Mouse (Mus musculus) forebrain, embryonic 13.5 days (tissue): ENCODE measurements around the gene Gng12. TPM values are rescaled to one million over a fixed set of nuclear protein-coding genes. Genes with fewer than 3 reads are reported as not detected.

Experiments used
- ATAC-seq: fragments of 200-750 bp; cut with Nextera tagmentation; 2 replicates; pipeline ENCODE4 v1.8.0; 2017
- H3K27ac ChIP-seq: fragments of 300-500 bp; sonication (generic); 2 replicates; pipeline ENCODE4 v1.5.1; 2015; ENCODE audit warnings: inconsistent platforms, mild to moderate bottlenecking, moderate library complexity
- H3K27me3 ChIP-seq: fragments of 300-500 bp; sonication (generic); 2 replicates; pipeline ENCODE4 v1.6.1; 2015; ENCODE audit warnings: mild to moderate bottlenecking, inconsistent platforms
- H3K36me3 ChIP-seq: fragments of 300-500 bp; sonication (generic); 2 replicates; pipeline ENCODE4 v1.6.1; 2015; ENCODE audit warnings: mild to moderate bottlenecking, inconsistent platforms; ENCODE audit not compliant: poor library complexity, severe bottlenecking
- H3K4me1 ChIP-seq: fragments of 300-500 bp; sonication (generic); 2 replicates; pipeline ENCODE4 v1.6.1; 2015; ENCODE audit warnings: inconsistent platforms
- H3K4me2 ChIP-seq: fragments of 300-500 bp; sonication (generic); 2 replicates; pipeline ENCODE4 v1.6.1; 2015; ENCODE audit warnings: inconsistent platforms, mild to moderate bottlenecking, moderate library complexity
- H3K4me3 ChIP-seq: fragments of 300-500 bp; sonication (generic); 2 replicates; pipeline ENCODE4 v1.5.1; 2015; ENCODE audit warnings: mild to moderate bottlenecking, inconsistent platforms
- H3K9ac ChIP-seq: fragments of 300-500 bp; sonication (generic); 2 replicates; pipeline ENCODE4 v1.6.1; 2015; ENCODE audit warnings: mild to moderate bottlenecking, inconsistent platforms
- H3K9me3 ChIP-seq: fragments of 300-500 bp; sonication (generic); replicated peaks from 2 replicates; pipeline ENCODE4 v1.6.1; 2016; ENCODE audit warnings: inconsistent platforms
- WGBS: fragments of 180-500 bp; shearing (Covaris S2); methylation state at CpG from one replicate; pipeline ENCODE4 v1.1.7; 2015; 5-methylcytosine and 5-hydroxymethylcytosine counted together
- polyA plus RNA-seq: library from polyadenylated mRNA; unstranded; fragments of >200 nt; fragmentation: Nextera tagmentation; extraction: Ambion mirVana; gene quantifications from 2 replicates; pipeline ENCODE4 v1.2.1, GENCODE M21; 2015

Gene Gng12
- polyA plus RNA-seq, 1 experiment from 2014 or later = 22.4 TPM

DNA sequence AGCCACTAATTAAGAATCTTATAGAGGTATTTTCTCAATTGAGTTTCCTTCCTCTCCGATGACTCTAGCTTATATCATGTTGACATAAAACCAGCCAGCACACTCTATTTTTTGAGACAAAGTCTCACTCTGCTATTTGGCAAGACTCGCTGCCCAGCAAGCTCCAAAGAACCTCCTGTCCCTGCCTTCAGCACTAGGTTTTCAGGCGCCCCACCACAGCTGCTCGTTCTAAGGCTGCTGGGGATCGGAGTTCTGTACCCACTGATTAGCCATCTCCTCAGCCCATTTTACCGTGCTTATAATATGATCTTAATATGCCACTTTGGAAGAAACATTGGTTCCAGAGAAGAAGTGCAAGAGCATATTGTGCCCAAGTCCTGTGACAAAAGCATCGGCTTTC is 26.3 kb downstream of the Gng12 start:
- no peaks in the 10 kb centered on the region for H3K27me3 ChIP-seq
- H3K4me3 ChIP-seq = no peak overlapping the region
- H3K4me2 ChIP-seq = no peak overlapping the region
- ATAC-seq = no peak
- no peaks in the 10 kb centered on the region for H3K4me1 ChIP-seq
- no peak overlapping the region for H3K27ac ChIP-seq
- H3K9me3 ChIP-seq = no peaks in the 10 kb centered on the region
- no peak overlapping the region for H3K9ac ChIP-seq
- no peaks in the 10 kb centered on the region for H3K36me3 ChIP-seq
- 92% methylated on average over 7 of the region's 7 CpGs for WGBS

GRCm38 (mm10) chr6:66923851-66924250 is 27.7 kb downstream of the Gng12 start:
- no peak overlapping the region for H3K4me2 ChIP-seq
- no peaks in the 10 kb centered on the region for H3K4me1 ChIP-seq
- H3K27me3 ChIP-seq = no peaks in the 10 kb centered on the region
- H3K9me3 ChIP-seq = no peaks in the 10 kb centered on the region
- H3K36me3 ChIP-seq = no peaks in the 10 kb centered on the region
- 90% methylated on average over 4 of the region's 4 CpGs for WGBS
- ATAC-seq = no peak
- H3K27ac ChIP-seq = no peak overlapping the region
- no peak overlapping the region for H3K4me3 ChIP-seq
- H3K9ac ChIP-seq = no peak overlapping the region

GRCm38 (mm10) chr6:66924315-66924965 is 28.2 kb downstream of the Gng12 start:
- ATAC-seq = no peak
- Histone ChIP-seq H3K4me1 (no peaks in the 10 kb centered on the region), H3K4me3 (no peak overlapping the region), H3K9ac (no peak overlapping the region), H3K36me3 (no peaks in the 10 kb centered on the region), H3K27ac (no peak overlapping the region), H3K4me2 (no peak overlapping the region), H3K27me3 (no peaks in the 10 kb centered on the region), H3K9me3 (no peaks in the 10 kb centered on the region)
- WGBS = 78% methylated on average over 7 of the region's 7 CpGs

DNA sequence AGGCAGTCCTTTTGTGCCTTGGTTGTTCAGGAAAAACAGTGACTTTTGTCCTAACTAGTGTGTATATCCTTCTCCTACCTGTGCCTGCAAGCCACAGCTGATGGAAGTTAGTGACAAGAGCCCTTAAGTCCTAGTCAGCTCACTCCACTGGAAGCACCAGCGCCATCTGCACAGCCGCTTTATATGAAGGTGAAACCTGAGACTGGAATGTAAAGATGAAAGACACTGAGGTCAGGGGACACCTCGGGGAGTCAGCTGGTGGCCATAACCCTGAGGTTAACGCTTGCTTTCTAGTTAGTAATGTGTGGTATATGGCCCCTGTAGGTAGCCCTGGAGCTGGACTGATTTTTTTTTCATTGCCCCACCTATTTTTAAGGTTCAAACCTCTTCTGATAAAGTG is 30.1 kb downstream of the Gng12 start:
- no peaks in the 10 kb centered on the region for H3K36me3 ChIP-seq
- H3K4me3 ChIP-seq = no peak overlapping the region
- 28% methylated on average over 4 of the region's 4 CpGs for WGBS
- ATAC-seq = no peak
- no peaks in the 10 kb centered on the region for H3K27me3 ChIP-seq
- no peak overlapping the region for H3K4me2 ChIP-seq
- no peak overlapping the region for H3K27ac ChIP-seq
- H3K9ac ChIP-seq = no peak overlapping the region
- no peaks in the 10 kb centered on the region for H3K4me1 ChIP-seq
- no peaks in the 10 kb centered on the region for H3K9me3 ChIP-seq

DNA sequence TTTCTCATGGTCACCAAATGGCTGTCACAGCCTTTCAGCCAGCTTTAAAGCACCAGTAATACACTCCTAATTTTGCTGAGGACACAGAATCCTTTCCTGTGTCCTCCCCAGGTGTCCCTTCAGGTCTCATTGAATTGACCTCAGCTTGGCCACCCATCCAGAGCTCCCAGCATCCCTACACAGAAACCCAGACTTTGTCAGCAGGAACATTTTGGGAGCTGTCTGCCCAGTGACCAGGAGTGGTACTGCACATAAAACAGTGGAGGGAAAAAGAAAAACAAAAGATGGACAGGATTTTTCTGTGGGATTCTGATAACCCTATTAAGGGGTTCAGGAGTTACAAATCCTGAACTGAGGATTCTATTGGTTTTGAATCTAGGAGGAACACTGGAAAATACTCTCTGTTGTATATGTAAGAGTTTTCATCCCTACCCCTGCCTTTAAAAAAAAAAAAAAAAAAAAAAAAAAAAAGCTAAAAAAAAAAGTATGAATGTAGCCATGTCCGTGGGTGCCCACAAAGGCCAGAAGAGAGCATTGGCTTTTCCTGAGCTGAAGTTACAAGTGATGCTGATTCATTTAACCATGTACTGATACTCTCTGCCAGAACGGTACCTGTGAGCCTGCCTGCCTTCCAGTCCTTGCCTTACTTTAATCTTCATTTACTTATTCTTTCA is 32.9 kb downstream of the Gng12 start:
- H3K4me1 ChIP-seq = no peaks in the 10 kb centered on the region
- H3K9me3 ChIP-seq = no peaks in the 10 kb centered on the region
- no peaks in the 10 kb centered on the region for H3K36me3 ChIP-seq
- no peak overlapping the region for H3K4me2 ChIP-seq
- H3K27ac ChIP-seq = no peak overlapping the region
- H3K27me3 ChIP-seq = no peaks in the 10 kb centered on the region
- H3K9ac ChIP-seq = no peak overlapping the region
- H3K4me3 ChIP-seq = no peak overlapping the region
- WGBS = 72% methylated on average over 2 of the region's 2 CpGs
- no peak for ATAC-seq

- WGBS = 82% methylated on average over 7 of the region's 7 CpGs
- H3K27me3 ChIP-seq = no peaks in the 10 kb centered on the region
These were observed 33.5 kb downstream of the Gng12 start for GRCm38 (mm10) chr6:66929694-66930093.

DNA sequence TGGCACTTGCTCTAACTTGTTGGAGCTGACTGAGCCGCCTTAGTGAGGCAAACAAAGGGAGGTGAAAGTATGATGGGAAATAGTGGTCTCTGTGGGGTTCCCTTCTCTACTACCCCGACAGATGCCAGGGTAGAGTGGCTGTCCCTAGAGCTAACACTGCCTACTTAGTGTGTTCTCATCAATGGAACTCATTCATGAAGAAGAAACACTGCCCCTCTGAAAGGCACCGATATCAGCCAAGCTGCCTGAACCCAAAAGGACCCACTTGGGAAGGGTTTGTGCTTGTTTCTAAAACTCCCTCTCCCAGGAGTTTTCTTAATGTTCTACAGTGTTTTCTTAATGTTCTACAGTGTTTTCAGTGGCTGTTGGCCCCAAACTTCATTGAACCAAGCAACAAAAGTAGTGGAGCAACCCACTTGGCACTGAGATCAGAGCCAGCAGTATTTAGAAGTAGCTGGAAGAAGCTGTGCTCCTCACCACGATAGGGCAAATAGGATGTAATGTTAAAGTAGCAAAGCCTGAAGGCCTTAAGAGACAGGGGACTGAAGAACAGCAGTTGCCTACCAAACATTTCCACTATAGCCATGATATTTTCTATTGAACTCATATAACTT is 36.1 kb downstream of the Gng12 start:
- 0 out of 2 replicates have a peak, but pooled peaks have one; percentile 45 for ATAC-seq

More at GRCm38 (mm10) chr6:66929694-66930093, 33.5 kb downstream of the Gng12 start:
- H3K4me1 ChIP-seq = no peaks in the 10 kb centered on the region
- no peak overlapping the region for H3K27ac ChIP-seq
- no peaks in the 10 kb centered on the region for H3K36me3 ChIP-seq
- H3K4me2 ChIP-seq = no peak overlapping the region
- no peaks in the 10 kb centered on the region for H3K9me3 ChIP-seq
- H3K9ac ChIP-seq = no peak overlapping the region
- H3K4me3 ChIP-seq = no peak overlapping the region
- ATAC-seq = no peak

DNA sequence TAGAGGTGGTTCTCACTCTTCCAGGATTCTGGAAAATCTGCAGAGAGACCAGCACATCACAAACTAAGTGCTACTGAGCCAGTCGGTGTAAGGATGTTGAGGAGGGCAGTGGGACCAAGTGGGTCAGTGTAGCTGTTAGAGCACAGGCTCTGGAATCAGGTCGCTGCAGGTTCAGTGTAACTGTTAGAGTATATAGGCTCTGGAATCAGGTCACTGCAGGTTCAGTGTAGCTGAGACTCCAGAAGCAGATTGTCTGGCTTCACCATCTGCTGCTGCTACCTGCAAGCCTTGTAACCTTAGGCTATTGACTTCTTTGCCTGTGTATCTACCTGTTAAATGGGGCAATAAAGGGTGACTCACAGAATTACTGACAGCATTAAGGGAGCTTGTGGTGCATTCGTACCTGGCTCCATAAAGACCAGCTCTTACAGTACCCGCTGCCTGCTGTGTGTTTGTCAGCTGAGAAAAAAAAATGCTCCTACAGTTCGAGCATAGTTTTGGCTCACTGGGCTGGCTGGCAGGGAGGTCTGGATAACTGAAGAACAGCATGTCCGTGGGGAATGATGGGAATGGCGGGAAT is 44.5 kb downstream of the Gng12 start:
- H3K4me1 ChIP-seq = peaks cover 14% of the 10 kb centered on the region
- H3K9me3 ChIP-seq = no peaks in the 10 kb centered on the region
- H3K9ac ChIP-seq = no peak overlapping the region
- no peaks in the 10 kb centered on the region for H3K27me3 ChIP-seq
- H3K4me2 ChIP-seq = no peak overlapping the region
- H3K27ac ChIP-seq = no peak overlapping the region
- ATAC-seq = no peak
- 74% methylated on average over 7 of the region's 7 CpGs for WGBS
- no peaks in the 10 kb centered on the region for H3K36me3 ChIP-seq
- H3K4me3 ChIP-seq = no peak overlapping the region

More for the DNA sequence above, 36.1 kb downstream of the Gng12 start:
- WGBS = 58% methylated on average over 4 of the region's 4 CpGs
- Histone ChIP-seq H3K4me3 (no peak overlapping the region), H3K9ac (no peak overlapping the region), H3K27ac (no peak overlapping the region), H3K36me3 (no peaks in the 10 kb centered on the region), H3K4me2 (no peak overlapping the region), H3K4me1 (no peaks in the 10 kb centered on the region), H3K27me3 (no peaks in the 10 kb centered on the region), H3K9me3 (no peaks in the 10 kb centered on the region)

GRCm38 (mm10) chr6:66941792-66942191 is 45.6 kb downstream of the Gng12 start:
- Histone ChIP-seq H3K36me3 (no peaks in the 10 kb centered on the region), H3K4me3 (no peak overlapping the region), H3K4me1 (peaks cover 14% of the 10 kb centered on the region), H3K27ac (no peak overlapping the region), H3K9ac (no peak overlapping the region), H3K4me2 (no peak overlapping the region), H3K9me3 (no peaks in the 10 kb centered on the region), H3K27me3 (no peaks in the 10 kb centered on the region)
- ATAC-seq = no peak
- WGBS = 57% methylated on average over 6 of the region's 6 CpGs

DNA sequence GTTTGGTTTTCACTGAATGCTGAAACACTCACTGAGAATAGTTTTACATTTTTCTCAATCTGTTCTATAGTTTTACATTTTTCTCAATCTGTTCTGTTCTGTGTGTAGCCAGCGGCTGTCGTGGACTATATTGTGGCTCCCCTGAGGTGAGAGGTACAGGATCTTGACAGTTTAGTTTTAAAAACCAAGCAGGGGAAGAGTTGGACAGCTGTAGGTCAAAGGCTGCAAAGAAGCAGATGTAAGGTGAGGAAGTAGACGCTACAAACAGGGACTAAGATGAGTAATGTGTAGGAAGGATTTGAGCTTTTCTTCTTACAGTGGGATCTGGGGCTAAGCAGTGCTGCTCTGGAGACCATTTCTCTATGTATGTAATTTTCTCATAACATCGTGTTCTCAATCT is 46.6 kb downstream of the Gng12 start:
- 78% methylated on average over 4 of the region's 4 CpGs for WGBS
- H3K27me3 ChIP-seq = no peaks in the 10 kb centered on the region
- H3K4me1 ChIP-seq = peaks cover 14% of the 10 kb centered on the region
- no peaks in the 10 kb centered on the region for H3K36me3 ChIP-seq
- H3K27ac ChIP-seq = no peak overlapping the region
- H3K4me2 ChIP-seq = no peak overlapping the region
- ATAC-seq = no peak
- H3K4me3 ChIP-seq = no peak overlapping the region
- no peaks in the 10 kb centered on the region for H3K9me3 ChIP-seq
- H3K9ac ChIP-seq = no peak overlapping the region

GRCm38 (mm10) chr6:66943367-66944189 is 47.4 kb downstream of the Gng12 start:
- WGBS = 18% methylated on average over 6 of the region's 6 CpGs
- no peaks in the 10 kb centered on the region for H3K9me3 ChIP-seq
- no peaks in the 10 kb centered on the region for H3K36me3 ChIP-seq
- peak; percentile 55 for ATAC-seq
- H3K4me1 ChIP-seq = peaks cover 14% of the 10 kb centered on the region
- H3K9ac ChIP-seq = no peak overlapping the region
- H3K27ac ChIP-seq = no peak overlapping the region
- no peaks in the 10 kb centered on the region for H3K27me3 ChIP-seq
- H3K4me2 ChIP-seq = no peak overlapping the region
- no peak overlapping the region for H3K4me3 ChIP-seq
